Mouse (Mus musculus) erythroblast, embryonic 14.5 days (primary cell): Measurements from ENCODE around the gene Unkl.

Experiments
- GATA1 ChIP-seq: IDR thresholded peaks from 2 replicates; pipeline ENCODE4 v1.6.1; 2012; ENCODE audit warnings: low read length, inconsistent platforms, mixed read lengths
- TAL1 ChIP-seq: IDR thresholded peaks from 3 replicates; pipeline ENCODE4 v1.6.1; 2012; ENCODE audit warnings: low read length, inconsistent platforms, mixed read lengths

GRCm38 (mm10) chr17:25183232-25183631 lies 5.0 kb upstream of the Unkl start:
- TF ChIP-seq GATA1 (no peak), TAL1 (no peak)
